Mouse (Mus musculus): ENCODE data around the gene Eme1. TPM values are rescaled to one million over a fixed set of nuclear protein-coding genes. Genes with fewer than 3 reads are reported as not detected.

Gene Eme1
- total and polyA plus RNA-seq, 2 experiments from 2014 or later, result 2.4 to 7.6 TPM

DNA sequence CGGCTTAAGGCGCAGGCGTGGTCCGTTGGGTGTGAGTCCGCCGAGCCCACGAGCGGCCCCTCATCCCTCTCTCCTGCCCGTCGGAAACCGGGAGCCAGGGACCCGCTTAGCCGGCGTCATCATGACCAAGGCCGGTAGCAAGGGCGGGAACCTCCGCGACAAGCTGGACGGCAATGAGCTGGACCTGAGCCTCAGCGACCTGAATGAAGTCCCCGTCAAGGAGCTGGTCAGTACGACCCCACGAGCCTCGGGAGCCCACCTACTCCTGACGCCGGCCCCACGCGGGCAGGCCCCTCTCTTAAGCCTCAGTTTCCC is 23.9 kb downstream of the Eme1 start:
- H3K9ac ChIP-seq (replicated peaks; ENCODE audit: low read depth, low read length), result peak overlapping the region; percentile 80
- peak; percentile 50 for ATAC-seq (ENCODE audit: insufficient read depth, low read depth)
- peaks cover 6% of the 10 kb centered on the region for H3K4me1 ChIP-seq (ENCODE audit: control insufficient read depth, insufficient read depth)
- peak overlapping the region; percentile 86 for H3K4me3 ChIP-seq (ENCODE audit: low read depth, low read length)
- peak; percentile 16 for DNase-seq (ENCODE audit: low spot score)
- no peaks in the 10 kb centered on the region for H3K9me3 ChIP-seq (replicated peaks; ENCODE audit: control insufficient read depth, low read length)
- peak overlapping the region; percentile 95 for H3K4me2 ChIP-seq (ENCODE audit: low read depth, low read length)
- WGBS, result 0% methylated on average over 25 of the region's 28 CpGs
- no peak for TF ChIP-seq CTCF (IDR thresholded peaks at IDR 0.05; ENCODE audit: low read depth)
- TF ChIP-seq EP300 (IDR thresholded peaks at IDR 0.05; ENCODE audit: low read depth), result no peak
- H3K27me3 ChIP-seq (ENCODE audit: control insufficient read depth, insufficient read depth, low read length), result no peaks in the 10 kb centered on the region
- H3K36me3 ChIP-seq (replicated peaks; ENCODE audit: control insufficient read depth, insufficient read depth, low read length), result peaks cover 30% of the 10 kb centered on the region
- H3K27ac ChIP-seq (ENCODE audit: low read depth), result peak overlapping the region; percentile 66

DNA sequence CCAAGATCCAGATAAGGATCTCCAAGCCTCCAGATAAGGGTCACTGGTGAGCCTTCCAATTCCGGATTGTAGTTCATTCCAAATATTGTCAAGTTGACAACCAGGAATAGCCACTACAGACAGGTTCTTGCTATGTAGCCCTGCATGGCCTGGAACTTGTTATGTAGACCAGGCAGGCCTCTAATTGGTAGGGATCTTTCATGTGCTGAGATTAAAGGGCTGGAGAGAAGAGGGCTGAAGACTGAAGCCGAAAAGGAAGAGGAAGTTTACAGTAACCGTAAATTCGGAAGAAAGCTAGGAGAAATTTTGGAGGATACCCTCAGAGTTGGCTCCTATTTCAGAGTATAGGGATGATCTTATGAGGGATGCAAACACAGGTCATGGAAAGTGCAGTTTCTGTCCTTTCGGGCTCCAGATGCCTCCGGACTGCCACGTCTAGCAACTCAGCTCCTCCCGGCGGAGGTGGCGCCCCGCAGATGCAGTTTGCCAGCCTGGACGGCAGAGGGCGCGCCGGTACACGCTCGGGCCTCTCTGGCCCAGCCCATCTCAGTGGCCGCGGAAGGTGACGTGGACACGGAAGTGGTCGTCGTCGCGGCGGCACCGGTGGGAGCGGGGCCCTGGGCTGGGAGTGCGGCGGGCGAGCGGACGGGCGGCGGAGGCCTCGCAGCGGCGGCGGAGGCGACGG is 24.4 kb downstream of the Eme1 start, which contains the start of gene Lrrc59:
Lrrc59 (plus strand) TSS at position 569 of the 685 bp plus-strand sequence.
- DNase-seq (ENCODE audit: low spot score), result peak; percentile 89
- peaks cover 6% of the 10 kb centered on the region for H3K4me1 ChIP-seq (ENCODE audit: control insufficient read depth, insufficient read depth)
- H3K9ac ChIP-seq (replicated peaks; ENCODE audit: low read depth, low read length), result peak within 1 kb of the TSS; percentile 80
- peak; percentile 97 for TF ChIP-seq CTCF (IDR thresholded peaks at IDR 0.05; ENCODE audit: low read depth)
- no peak for TF ChIP-seq EP300 (IDR thresholded peaks at IDR 0.05; ENCODE audit: low read depth)
- peak within 1 kb of the TSS; percentile 86 for H3K4me3 ChIP-seq (ENCODE audit: low read depth, low read length)
- no peaks in the 10 kb centered on the region for H3K27me3 ChIP-seq (ENCODE audit: control insufficient read depth, insufficient read depth, low read length)
- peak within 1 kb of the TSS; percentile 95 for H3K4me2 ChIP-seq (ENCODE audit: low read depth, low read length)
- ATAC-seq (ENCODE audit: insufficient read depth, low read depth), result peak; percentile 98
- H3K36me3 ChIP-seq (replicated peaks; ENCODE audit: control insufficient read depth, insufficient read depth, low read length), result peaks cover 25% of the 10 kb centered on the region
- H3K9me3 ChIP-seq (replicated peaks; ENCODE audit: control insufficient read depth, low read length), result no peaks in the 10 kb centered on the region
- 3% methylated on average over 37 of the region's 41 CpGs for WGBS
- peak within 1 kb of the TSS; percentile 66 for H3K27ac ChIP-seq (ENCODE audit: low read depth)

DNA sequence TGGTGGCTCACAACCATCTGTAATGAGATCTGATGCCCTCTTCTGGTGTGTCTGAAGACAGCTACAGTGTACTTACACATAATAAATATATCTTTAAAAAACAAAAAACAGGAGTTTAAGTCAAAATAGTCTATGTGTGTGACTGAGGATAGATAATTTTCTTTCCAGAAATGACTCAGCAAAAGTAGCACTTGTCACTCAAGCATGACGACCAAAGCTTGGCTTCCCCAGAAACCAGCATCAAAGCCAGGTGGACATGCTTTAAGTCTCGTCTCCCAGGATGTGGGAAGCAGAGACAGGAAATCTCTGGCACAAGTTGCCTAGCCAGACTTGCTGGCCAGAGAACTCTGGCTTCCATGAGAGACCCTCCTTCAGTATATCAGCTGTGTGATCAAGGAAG is 31.6 kb downstream of the Eme1 start:
- ATAC-seq (ENCODE audit: insufficient read depth, low read depth), result no peak
- no peaks in the 10 kb centered on the region for H3K4me1 ChIP-seq (ENCODE audit: control insufficient read depth, insufficient read depth)
- 54% methylated on average over 2 of the region's 2 CpGs for WGBS
- H3K27me3 ChIP-seq (ENCODE audit: control insufficient read depth, insufficient read depth, low read length), result no peaks in the 10 kb centered on the region
- no peak overlapping the region for H3K4me2 ChIP-seq (ENCODE audit: low read depth, low read length)
- H3K4me3 ChIP-seq (ENCODE audit: low read depth, low read length), result no peak overlapping the region
- no peaks in the 10 kb centered on the region for H3K9me3 ChIP-seq (replicated peaks; ENCODE audit: control insufficient read depth, low read length)
- H3K9ac ChIP-seq (replicated peaks; ENCODE audit: low read depth, low read length), result no peak overlapping the region
- H3K27ac ChIP-seq (ENCODE audit: low read depth), result no peak overlapping the region
- H3K36me3 ChIP-seq (replicated peaks; ENCODE audit: control insufficient read depth, insufficient read depth, low read length), result no peaks in the 10 kb centered on the region
- no peak for TF ChIP-seq CTCF (IDR thresholded peaks at IDR 0.05; ENCODE audit: low read depth)
- TF ChIP-seq EP300 (IDR thresholded peaks at IDR 0.05; ENCODE audit: low read depth), result no peak
- DNase-seq (ENCODE audit: low spot score), result no peak

DNA sequence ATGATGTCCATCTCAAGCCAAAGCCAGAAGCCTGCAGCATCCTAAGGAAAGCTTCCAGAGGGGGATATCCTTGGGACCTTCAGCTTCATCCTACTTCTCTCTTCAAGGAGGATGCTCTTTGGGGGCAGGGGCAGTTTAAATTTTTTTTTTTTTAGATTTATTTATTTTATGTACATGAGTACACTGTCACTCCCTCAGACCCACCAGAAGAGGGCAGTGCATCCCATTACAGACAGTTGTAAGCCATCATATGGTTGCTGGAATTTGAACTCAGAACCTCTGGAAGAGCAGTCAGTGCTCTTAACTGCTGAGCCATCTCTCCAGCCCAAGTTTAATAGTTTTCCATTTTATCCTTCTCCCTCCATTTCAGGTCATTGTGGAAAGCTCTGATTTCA is 32.3 kb downstream of the Eme1 start:
- ATAC-seq (ENCODE audit: insufficient read depth, low read depth), result no peak
- no peaks in the 10 kb centered on the region for H3K9me3 ChIP-seq (replicated peaks; ENCODE audit: control insufficient read depth, low read length)
- no peaks in the 10 kb centered on the region for H3K4me1 ChIP-seq (ENCODE audit: control insufficient read depth, insufficient read depth)
- no peaks in the 10 kb centered on the region for H3K36me3 ChIP-seq (replicated peaks; ENCODE audit: control insufficient read depth, insufficient read depth, low read length)
- H3K4me3 ChIP-seq (ENCODE audit: low read depth, low read length), result no peak overlapping the region
- DNase-seq (ENCODE audit: low spot score), result no peak
- H3K9ac ChIP-seq (replicated peaks; ENCODE audit: low read depth, low read length), result no peak overlapping the region
- TF ChIP-seq EP300 (IDR thresholded peaks at IDR 0.05; ENCODE audit: low read depth) (no peak), CTCF (IDR thresholded peaks at IDR 0.05; ENCODE audit: low read depth) (no peak)
- no peak overlapping the region for H3K4me2 ChIP-seq (ENCODE audit: low read depth, low read length)
- no peak overlapping the region for H3K27ac ChIP-seq (ENCODE audit: low read depth)
- H3K27me3 ChIP-seq (ENCODE audit: control insufficient read depth, insufficient read depth, low read length), result no peaks in the 10 kb centered on the region

DNA sequence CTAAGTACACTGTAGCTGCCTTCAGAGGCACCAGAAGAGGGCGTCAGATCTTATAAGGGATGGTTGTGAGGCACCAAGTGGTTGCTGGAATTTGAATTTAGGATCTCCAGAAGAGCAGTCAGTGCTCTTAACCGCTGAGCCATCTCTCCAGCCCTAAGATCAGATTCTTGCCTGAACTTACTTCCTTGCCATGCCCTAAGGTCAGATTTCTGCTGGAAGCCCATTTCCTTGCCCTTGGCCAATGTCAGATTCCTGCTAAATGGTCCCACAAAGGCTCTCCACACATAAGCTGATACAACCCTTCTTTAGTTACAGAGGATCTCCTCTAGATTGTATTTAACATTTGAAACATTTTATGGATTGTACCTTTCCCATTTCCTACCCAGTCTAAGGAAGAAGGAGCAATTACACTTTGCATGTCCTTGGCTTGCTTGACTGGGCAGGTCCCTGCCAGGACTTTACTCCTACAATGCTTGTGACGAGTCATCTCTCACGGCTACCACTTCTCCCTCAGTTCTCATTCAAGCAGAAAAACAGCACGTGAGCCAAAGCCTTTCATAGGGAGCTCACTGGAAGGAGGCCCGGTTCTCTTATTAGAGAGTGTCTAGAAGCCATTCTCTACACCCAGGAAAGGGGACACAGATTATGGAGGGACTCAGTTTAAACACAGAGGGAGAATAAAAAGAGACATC is 32.9 kb downstream of the Eme1 start:
- no peak for TF ChIP-seq CTCF (IDR thresholded peaks at IDR 0.05; ENCODE audit: low read depth)
- no peak for TF ChIP-seq EP300 (IDR thresholded peaks at IDR 0.05; ENCODE audit: low read depth)
- Histone ChIP-seq H3K27me3 (ENCODE audit: control insufficient read depth, insufficient read depth, low read length) (no peaks in the 10 kb centered on the region), H3K27ac (ENCODE audit: low read depth) (no peak overlapping the region), H3K9ac (replicated peaks; ENCODE audit: low read depth, low read length) (no peak overlapping the region), H3K9me3 (replicated peaks; ENCODE audit: control insufficient read depth, low read length) (no peaks in the 10 kb centered on the region), H3K4me2 (ENCODE audit: low read depth, low read length) (no peak overlapping the region), H3K4me1 (ENCODE audit: control insufficient read depth, insufficient read depth) (no peaks in the 10 kb centered on the region), H3K4me3 (ENCODE audit: low read depth, low read length) (no peak overlapping the region), H3K36me3 (replicated peaks; ENCODE audit: control insufficient read depth, insufficient read depth, low read length) (no peaks in the 10 kb centered on the region)
- DNase-seq (ENCODE audit: low spot score) (no peak), ATAC-seq (ENCODE audit: insufficient read depth, low read depth) (no peak)
- 47% methylated on average over 6 of the region's 6 CpGs for WGBS

Data from heart, postnatal 0 days (tissue).